Mouse (Mus musculus) right cerebral cortex, adult 18-20 months (tissue): ENCODE results near the gene Gstm3.
"Not testable (repeated sequence)": the region's sequence is repeated elsewhere in the genome, so short reads cannot be mapped to it uniquely, and the experiment has no call there.

Experiments used
- DNase-seq: peaks from one replicate; pipeline ENCODE4 v3.0.0; 2022; ENCODE audit warnings: mixed read lengths

Gstm3 gene

DNA sequence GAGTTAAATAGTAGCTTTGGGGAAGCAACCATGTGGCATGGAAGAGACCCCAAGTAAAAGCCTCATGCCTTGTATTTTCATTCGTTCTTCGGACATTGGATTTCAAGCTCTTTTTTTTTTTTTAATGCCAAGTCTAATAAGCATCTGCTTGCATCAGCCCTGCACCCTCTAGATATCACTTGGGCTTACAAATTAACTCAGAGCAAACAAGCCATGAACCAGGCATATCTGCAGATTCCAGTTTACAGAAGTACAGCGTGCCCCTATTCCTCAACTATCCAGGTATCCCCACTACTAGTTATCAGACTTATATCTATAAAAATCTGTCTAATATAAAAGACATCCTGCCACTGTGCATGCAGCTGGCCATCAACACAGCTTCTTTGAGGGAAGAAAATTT, 3.0 kb upstream of the Gstm3 start:
- no peak for DNase-seq

DNA sequence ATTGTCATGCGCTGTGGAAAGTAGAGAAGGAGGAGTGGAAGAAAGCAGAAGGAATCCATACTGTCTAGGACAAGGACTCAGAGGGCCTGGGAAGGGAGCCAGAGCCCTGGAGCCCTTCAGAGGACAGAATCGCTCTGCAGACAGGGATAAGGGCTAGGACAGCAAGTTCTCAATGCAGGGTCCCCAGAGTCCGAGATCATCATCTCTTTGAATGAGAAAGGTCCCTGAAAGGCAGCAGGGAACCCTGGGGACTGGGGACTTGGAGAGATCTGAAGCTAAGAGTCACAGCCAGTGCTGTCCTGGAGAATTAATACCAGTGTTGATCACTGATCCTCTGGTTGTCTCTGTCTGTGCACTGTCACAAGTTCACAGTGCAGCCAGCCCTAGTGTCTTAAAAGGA, 2.0 kb upstream of the Gstm3 start:
- DNase-seq: not testable (repeated sequence)

DNA sequence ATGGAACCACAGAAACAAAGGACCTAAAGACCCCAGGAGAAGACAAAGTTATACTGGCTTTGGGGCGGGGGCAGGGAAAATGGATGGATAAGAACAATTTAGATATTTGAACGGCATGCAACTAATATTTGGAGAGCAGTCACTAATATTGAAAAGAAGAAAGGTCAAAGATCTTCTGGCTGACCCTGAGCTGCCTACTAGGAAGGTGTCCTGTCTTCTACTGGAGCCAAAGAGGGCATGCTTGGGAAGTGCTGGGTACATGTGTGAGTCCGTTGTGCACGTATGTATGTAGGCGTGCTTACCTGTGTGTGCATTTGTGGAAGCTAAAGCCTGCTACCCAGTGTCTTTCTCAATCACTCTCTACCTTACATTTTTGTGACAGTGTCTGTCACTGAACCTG, 2.5 kb downstream of the Gstm3 start:
- DNase-seq: no peak

DNA sequence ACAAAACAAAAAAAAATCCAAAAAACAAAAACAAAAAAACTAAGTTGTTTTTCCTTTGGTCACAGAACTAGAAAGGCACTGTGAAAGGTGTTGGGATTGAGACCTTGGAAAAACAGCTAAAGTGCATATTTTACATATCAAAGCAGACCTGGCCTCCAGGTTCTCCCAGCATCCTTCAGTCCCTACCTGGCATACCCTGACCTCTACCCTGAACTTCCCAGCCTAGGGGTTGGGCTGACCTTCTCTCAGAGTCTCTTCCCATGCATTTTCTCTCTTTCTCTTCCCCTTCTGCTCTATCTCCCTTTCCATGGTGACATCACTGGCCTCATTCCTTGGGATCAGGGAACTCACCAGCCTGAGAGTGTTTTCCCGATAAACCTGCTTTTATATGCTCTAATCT, 3.5 kb downstream of the Gstm3 start:
- DNase-seq: no peak

DNA sequence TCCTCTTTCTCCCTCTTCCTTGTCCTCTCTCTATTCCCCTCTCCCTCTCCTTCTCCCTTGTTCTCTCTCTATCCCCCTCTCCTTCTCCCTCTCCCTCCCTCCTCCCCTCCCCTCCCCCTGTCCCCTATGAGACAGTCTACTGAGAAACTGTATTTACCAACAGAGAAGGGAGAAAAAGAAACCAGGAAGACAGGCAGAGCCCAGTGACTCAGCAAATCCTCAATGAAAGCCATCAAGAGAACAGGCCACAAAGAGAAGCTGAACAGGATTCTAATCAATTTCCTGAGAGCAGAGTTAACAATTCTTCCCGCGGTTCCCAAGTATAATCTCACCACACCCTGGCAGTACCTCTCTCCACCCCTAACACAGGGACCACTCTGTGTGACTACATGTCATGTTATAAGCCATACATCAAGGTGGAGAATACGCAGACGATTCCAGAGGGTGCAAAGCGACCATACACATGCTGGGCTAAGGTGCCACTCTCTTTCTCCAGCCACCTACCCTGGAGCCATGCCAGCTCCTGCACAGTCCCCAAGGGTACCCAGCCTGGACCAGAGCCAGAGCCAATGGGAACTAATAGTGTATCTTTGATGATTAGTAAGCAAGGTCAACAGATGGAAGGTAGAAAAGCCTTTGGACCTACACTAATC, 4.3 kb downstream of the Gstm3 start:
- no peak for DNase-seq

DNA sequence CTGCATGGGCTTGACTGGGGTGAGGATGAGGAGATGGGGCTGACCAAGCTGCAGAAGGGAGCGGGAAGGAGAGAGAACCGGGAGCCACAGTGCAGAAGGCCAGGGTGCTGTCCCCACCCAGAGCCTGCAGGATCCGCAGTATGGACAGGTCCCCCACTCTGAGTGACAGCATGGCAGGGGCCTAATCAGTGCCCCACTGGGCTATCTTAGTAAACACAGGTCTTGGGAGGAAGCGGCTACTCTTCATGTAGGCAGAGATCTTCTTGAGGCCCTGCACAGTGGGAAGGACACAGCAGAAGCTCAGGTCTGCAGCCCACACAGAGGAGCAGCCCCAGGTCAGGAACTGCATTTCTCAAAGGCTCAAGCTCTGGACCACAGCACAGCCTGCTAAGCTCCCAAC, 5.1 kb downstream of the Gstm3 start:
- DNase-seq: no peak

DNA sequence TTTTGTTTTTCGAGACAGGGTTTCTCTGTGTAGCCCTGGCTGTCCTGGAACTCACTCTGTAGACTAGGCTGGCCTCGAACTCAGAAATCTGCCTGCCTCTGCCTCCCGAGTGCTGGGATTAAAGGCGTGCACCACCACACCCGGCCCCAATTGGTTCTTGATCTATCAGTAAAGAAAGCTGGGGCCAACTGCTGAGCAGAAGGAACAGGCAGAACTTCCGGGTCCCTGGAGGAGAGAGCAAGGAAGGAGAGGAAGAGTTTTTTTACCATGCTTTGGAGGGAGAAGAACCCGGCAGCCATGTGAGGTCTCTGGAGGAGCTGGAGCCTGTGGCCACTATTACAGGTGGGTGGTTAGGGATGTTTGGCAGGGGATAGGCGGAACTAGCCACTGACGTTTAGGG, 13.8 kb downstream of the Gstm3 start:
- DNase-seq: not testable (repeated sequence)

DNA sequence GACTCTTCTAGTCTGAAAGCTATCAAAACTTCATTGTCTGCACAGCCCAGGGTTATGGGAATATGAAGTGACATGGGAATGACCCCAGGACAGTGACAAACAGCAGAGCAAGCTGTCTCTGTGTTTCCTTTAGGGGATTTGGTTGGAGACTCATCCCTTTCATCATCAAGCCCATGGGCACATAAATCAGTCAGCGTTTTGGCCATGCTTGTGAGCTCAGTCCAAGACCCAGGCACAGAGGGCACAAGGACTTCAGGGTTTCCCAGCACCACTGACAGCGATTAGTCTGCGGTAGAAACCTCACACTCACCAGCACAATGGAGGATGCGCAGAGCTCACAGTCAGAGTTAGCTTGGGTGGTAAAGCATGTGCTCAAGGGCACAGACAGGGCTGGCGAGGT, 15.2 kb downstream of the Gstm3 start:
- DNase-seq: no peak

DNA sequence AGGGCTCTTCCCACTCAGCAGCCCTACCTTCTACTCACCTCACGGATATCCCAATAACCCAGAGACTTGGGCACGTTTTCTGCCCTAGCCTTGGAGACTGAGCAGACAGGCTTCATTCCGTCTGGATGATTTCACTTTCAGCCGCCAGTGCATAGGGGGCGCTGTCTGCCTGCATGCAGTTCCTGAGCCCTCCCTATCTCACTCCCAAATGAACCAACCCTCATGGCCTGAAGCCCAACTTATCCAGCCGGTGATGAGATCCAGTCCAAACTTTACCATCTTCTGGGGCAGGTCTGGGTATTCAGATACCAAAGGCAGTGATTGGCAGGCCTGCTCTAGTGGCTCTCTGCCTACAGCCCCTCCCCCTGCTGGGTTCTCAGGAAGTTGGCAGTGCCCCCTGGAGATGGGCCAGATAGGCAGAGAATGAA, 15.7 kb downstream of the Gstm3 start:
- peak; percentile 47 for DNase-seq

DNA sequence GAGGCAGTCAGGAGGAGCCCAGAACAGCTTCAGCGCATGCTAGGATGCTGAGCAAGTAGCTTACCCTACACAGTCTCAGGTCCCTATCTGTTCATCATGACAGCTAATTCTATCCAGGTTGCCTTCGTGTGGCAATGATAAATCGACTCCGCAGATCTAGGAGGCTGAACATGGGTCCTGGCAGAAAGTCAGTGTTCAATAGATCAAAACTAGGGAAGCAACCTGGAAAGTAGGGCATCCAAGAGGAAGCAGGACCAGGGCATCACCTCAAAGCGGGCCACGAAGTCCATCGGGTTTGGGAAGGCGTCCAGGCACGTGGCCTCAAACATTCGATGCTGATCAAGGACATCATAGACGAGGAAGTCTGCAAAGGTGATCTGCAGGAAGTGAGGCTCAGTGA, 18.6 kb downstream of the Gstm3 start:
- no peak for DNase-seq

DNA sequence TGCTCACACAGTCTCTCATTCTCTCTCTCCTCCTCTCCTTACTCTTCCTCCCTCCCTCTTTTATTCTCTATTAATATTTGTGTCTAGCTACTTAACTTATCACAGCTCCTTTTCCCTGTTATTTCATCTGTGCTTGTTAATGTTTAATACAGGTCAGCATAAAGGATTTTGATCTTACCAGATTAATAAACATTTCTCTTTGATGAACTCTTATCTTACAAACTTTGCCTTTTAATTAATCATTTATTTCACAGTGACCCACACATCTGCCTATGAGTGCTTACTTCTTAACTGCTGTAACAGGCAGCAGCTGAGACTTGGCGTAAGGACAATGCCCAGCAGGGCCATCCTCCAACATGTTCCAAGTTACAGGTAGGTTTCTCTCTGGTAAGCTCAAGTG, 19.6 kb downstream of the Gstm3 start:
- not testable (repeated sequence) for DNase-seq

DNA sequence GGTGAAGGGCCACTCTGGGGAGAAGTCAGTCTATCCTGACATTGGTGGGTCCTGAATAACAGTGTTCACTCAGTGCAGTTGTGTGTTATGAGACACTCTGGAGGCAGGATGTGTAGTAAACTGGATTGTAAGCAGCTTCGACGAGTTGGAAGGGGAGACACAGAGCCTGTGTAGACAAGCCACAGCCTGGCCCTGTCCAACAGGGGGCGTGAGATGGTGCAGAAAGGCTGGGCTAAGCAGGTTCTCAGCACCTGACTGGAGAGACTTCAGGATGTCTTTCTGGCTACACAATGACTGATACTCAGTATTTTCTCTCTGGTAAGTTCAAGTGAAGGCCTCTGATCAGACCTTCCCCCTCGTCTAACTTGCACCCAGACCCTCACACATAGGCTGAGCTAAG, 23.4 kb downstream of the Gstm3 start:
- no peak for DNase-seq

DNA sequence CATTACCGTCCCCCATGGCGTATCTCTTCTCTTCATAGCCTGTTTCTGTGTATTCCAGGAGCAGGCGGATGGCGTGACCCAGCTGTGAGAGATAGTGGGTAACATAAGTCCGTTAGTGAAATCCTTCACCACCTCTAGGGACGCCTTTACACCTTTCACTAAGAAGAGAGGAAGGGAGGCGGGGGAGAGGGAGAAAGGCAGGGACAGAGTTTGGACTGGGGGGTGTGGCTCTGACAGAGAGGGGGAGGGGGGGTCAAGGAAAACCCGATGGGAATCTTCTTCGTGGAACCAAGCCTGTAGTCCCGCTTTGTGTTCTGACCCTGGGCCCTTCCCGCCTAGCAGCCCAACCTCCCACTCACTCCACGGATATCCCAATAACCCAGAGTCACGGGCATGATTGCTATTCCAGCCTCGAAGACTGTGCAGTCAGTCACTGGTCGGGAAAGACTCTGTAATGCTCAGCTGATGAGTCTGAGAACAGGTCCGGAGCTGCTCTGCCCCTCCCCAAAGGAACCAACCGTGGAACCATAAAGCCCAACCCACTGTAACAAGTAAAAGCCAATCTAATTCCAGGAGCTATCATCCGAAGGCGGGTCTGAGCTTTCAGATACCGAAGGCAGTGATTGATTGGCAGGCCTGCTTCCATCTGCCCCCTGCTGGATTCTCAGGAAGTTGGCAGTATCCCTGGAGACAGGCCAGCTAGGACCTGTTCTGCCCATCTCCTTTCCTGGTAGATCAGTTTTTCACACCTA, 25.7 kb downstream of the Gstm3 start, which contains the start of gene Gstm6:
Gstm6 (minus strand) TSS at position 511 of the 752 bp plus-strand sequence.
- peak; percentile 40 for DNase-seq

DNA sequence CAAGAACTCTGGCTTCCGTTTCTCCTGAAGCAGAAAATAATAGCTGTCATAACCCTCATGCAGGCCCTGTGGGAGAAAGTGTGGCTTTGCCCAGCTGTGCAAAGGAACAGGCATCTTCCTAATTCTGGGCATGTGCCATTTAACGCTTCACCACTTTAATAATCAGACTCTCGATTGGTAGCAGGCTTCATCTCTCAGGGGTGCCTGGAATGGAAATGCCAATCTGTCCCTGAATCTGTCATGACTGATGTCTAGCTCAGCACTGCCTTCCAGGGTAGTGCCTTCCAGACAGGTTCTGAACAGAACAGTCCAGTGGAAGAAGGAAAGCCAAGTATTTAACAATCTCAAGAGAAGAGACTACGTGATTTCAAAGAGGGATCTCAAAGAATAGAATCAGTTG, 27.8 kb downstream of the Gstm3 start:
- no peak for DNase-seq

DNA sequence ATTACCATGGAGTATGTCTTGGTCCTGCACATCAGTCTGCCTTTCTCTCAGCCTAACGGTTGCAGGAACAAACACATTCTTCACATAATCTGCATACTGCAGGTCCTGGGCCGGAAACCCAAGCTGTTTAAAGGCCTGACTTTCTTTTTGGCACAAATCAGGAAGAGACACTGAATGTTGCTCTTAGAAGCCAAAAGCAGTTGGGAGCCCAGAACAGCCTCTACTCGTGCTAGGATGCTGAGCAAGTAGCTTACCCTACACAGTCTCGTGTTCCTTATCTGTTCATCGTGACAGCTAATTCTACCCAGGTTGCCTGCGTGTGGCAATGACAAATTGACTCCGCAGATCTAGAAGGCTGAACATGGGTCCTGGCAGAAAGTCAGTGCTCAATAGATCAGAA, 28.6 kb downstream of the Gstm3 start:
- no peak for DNase-seq

DNA sequence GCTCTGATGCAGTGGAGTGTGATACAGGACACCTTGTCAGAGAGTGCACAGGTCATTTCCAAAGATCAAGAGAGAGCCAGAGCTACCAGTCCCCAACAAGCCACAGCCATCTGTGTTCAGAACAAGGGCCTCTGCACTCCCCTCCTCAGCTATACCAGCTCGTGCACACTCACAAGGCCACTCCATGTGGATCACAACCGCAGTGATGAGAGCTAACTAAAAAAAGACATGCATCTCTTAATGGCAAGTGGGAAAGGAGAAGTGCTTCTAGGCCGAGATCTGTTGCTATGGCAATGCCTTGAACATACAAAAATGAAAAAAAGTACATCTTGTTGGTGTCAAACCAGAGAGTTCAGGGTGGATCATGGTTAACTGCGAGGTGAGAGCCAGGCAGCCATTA, 29.3 kb downstream of the Gstm3 start:
- peak; percentile 56 for DNase-seq

DNA sequence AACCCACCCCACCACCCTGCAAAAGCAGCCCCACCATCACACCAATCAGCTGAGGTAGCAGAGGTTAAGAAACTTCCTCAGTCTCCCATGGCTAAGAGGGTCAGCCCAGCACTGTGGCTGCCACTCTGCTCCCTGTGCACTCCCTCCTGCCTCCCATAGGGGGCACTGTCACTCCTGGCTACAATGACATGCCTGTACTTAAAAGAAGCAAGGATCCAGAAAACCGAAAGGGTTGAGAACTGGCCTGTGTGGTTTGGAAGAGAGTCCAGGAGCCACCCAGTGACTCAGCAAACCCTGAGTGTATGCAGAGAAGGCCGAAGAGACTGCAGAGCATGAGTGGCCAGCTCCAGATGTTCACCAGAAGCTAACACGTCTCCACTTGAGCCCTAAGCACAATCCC, 29.7 kb downstream of the Gstm3 start:
- DNase-seq: peak; percentile 47

DNA sequence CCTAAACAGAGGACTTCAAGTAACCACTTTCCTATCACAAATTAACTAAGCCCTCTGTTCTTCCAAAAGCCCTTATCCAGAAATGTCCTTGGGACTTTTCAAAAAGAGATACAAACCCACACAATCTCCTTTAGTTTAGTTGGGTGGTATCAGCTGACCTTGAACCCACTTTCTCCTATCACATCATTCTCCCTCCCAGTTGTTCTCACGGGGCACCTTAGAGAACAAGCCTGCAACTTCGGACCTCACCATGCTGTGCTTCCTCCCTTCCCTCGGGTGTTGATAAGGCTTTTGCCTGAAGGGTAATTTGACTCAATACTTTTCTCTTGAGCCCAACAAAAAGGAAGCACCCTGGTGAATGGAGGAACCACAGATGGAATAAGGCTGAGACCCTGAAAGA, 33.2 kb downstream of the Gstm3 start:
- no peak for DNase-seq

DNA sequence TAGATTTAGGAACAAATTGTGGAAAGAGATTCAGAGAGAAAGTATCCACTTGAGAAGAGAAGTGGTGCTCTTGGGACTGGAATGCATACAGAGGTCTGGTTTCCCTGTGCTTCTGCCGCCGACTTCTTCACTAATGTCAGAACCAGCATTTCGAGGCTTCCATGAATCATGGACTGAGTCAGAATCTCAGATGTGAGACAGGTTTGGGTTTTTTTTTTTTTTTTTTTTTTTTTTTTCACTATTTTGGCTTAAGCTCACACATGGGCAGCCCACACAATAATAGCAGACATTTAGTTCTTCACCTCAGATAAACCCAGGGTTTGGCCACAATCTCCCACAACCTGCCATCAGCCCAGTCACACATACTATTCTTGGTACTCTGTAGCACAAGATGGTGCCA, 33.8 kb downstream of the Gstm3 start:
- peak; percentile 27 for DNase-seq

DNA sequence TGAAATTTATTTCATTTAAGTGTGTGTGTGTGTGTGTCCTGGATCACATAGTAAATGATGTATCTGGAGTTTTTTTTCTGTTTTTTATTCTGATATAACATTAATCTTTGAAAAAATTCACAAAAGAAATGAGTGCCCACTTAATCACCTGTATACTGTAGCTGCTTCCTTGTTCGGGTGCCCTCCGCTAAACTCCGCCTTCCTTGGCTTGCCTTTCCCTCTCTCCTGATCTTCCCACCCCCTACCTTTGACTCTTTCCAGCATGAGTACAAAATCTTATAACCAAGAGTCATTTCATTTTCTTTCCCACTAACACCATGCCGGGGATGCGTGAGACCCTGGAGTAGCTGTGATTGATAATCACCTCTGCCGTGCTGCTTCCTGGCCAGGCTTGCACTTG, 37.0 kb downstream of the Gstm3 start:
- DNase-seq: no peak

DNA sequence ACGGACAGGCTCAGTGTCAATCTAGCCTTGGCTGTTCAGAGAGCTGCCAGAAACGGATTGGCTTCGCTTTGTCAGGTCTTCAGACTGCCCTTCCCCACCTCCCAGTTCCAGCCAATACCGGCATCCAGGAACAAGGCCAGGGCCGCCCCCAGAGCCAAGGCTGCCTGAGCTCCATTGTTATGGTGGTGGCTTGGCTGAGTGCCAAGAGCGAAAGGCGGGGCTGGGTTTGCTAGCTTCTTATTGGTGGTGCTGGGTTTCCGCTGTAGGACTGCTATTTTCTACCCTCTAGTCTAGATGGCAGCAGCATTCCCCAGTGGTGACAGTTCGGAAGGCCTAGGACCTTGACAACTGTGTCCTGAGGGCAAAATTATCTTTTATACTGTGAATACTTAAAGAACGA, 37.4 kb downstream of the Gstm3 start, which contains the start of gene Gstm7:
Gstm7 (minus strand) TSS at position 148 of the 400 bp plus-strand sequence.
- DNase-seq: peak; percentile 98

DNA sequence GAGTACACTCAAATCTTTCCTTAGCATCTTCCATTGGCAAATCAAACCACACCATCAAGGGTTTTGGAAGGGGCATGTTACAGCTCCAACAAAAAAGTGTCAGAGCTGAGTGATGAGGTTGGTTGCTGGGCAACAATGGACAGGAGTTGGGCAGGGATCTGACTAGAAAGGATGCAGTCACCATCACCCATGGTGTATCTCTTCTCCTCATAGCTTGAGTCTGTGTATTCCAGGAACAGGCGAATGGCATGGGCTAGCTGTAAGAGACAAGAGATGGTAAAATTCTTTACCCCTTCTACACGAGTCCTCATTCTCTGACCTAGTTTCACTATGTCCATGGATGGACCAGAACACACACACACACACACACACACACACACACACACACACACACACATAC, 37.9 kb downstream of the Gstm3 start:
- no peak for DNase-seq

DNA sequence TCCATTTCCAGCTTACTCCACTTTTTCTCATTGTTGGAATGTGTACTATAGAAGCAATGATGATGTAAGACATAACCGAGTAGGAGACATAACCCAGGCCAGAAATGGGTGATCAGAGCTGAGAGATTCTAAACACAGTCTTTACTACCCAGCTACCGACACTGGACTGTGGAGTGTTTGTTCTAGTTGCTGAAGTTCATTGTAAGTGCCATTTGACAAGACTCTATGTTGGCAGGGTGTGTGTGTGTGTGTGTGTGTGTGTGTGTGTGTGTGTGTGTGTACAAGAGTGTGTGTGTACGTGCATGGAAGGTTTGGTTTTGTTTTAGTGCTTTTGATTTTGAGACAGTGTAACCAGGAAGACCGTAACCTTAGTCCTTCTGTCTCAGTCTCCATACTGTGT, 39.4 kb downstream of the Gstm3 start:
- no peak for DNase-seq

DNA sequence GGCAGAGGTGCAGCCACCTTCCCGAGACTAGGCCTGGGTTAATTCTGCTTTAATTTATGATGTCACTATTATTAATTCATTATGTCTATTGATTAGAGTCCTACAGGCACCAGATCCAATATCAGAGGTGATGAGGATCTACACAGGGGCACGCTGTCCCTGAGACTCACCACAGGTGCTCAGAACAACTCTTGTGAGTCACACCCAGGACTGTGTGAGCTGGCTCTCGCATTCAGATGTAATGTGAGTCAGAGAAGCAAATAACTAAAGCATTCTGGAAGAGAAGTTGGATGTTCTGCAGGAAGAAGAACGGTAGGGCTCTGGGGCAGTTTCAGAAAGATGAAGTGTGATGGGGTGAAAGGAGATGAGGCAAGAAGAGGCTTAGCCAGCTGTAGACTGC, 39.8 kb downstream of the Gstm3 start:
- no peak for DNase-seq

DNA sequence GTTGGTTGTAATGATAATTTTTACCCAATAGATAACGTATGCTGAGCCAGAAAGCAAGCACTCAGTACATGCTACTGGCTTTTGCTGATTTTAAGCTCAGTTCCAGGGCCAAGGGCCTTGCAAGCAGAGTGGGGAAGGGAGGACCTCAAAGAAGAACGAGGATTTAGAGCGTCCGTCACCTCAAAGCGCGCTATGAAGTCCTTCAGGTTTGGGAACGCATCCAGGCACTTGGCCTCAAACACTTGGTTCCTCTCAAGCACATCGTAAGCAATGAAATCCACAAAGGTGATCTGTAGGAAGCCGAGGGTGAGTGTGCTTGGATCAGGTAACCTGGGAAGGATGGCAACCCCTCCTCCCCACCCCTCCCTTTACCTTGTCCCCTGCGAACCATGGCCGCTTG, 40.4 kb downstream of the Gstm3 start:
- no peak for DNase-seq
